Mouse (Mus musculus) hematopoietic multipotent progenitor cell, adult 10-12 weeks (in vitro differentiated cells): ENCODE results near the gene Gpsm3. TPM values are rescaled to one million over a fixed set of nuclear protein-coding genes. Genes with fewer than 3 reads are reported as not detected.

ENCODE experiments used
- polyA plus RNA-seq: library from polyadenylated mRNA; stranded (reverse); fragments of >175 nt; gene quantifications from 2 replicates; pipeline ENCODE4 v1.2.3, GENCODE M21; 2012; ENCODE audit warnings: low replicate concordance

The Gpsm3 gene
- polyA plus RNA-seq: 701 and 1,475 TPM in 2 replicates

GRCm38 (mm10) chr17:34589681-34590101 lies at the start of gene Gpsm3:
Gene Gpsm3, plus strand, starts transcription at chr17:34589806.

DNA sequence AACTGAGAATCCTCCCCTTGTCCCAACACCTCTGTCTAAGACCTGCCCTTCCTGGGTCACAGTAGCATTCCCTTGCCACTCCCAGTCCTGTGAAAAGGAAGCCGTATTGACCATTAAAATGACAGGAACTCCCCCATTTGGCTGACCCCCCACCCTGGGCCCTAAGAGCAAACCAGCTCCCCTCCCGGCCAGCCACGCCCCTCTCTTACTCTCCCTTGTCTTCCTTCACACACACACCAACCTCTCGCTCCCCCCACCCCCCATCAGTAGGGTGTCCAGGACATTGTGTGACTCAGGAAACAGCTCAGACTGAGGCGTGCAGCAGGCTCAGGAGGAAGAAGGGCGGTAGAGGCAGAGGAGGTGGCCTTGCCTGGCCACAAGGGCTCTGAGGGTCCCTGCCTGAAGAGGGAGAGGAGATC lies 25.6 kb upstream of the Gpsm3 start, which contains the start of gene Notch4:
Gene Notch4 (plus strand): TSS at position 266 of the 419 bp plus-strand sequence.

DNA sequence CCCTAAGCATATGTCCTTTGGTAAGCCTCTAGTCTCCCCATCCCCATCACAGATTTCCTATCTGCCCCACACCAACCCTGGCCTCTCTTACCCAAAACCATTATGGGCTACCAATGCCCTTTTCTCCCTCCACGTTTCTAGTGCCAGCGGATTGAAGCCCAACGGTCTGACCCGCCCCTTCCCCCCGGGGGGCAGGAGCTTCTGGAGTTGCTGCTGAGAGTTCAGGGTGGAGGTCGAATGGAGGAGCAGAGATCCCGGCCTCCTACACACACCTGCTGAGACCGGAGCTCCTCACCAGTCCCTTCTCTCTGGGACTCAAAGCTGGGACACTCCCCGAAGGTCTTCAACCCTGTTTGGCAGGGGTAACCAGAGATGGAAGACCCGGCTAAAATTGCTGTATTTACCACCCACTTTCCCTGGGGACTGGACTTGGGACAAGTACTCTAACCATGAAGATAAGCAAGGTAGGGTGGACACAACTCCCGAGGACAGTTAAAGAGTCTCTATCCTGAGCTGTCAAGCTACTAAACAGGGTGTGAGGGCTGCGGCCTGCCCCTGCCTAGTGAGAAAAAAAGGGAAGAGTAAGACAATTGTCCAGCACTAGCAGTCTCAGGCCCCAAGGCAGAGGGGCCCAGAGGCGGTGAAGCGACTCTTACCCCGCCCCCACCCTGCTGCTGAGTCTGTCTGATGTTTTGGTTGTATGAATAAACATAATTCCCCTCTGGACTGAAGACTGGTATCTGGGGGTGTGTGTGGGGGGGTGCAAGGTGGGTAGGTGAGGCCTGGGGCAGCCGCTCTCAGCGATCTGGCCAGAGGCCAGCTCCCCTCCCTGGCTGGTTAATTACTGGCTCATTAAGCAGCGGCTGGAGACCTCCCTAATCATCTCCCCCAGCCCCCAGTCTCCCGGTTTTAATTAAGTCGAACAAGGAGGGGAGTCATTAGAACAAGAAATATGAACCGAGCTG lies 1.7 kb downstream of the Gpsm3 start, which contains the start of gene Pbx2:
Gene Pbx2 (plus strand): TSS at position 238 of the 965 bp plus-strand sequence.

DNA sequence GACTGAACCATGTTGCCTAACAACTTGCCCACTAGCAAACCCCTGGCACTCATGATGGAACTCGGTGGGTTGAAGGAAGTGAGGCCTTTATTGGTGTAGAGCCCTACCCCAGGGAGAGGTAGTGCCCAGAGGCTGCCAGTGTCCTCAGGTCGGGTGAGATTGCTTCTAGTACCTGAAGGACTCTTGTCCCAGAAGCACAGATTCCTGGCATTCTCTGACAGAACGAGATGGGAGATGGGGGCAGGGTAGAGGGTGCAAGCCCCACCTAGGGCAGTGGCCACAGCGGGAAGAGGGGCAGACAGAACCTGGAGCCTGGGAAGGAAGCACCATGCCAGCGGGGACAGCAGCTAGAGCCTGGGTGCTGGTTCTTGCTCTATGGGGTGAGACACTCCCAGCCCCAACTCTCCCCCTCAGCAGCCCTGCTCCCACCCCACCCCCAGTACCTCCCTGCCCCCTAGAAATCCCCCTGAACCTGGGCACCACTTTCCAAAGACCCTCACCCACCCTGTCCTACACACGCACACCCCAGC lies 8.0 kb downstream of the Gpsm3 start, which contains the start of gene Ager:
Gene Ager (plus strand): TSS at position 297 of the 530 bp plus-strand sequence.

GRCm38 (mm10) chr17:34603375-34604060 lies 13.9 kb downstream of the Gpsm3 start, which contains the start of gene Rnf5:
Gene Rnf5, minus strand, starts transcription at chr17:34603690.

DNA sequence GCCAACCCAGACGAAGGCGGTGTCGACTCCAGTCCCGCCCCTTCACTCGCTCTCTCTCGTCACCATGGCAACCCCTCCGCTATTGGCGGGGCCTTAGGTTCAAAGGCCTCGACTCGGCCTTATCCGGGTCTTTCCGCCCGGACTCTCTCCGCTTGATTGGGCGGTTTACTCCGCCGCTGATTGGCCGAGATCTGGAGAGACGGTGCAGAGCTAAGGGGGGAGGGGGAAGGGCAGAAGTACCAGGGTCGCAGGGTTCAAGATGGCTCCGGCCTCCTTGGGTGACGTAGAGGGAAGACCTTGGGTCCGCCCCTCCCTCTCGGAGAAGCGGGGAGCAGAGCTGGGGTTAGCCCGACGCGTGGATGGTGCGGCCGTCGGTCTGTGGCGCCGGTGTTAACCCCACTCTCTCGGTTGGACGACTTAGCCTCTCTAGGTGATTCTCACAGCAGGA lies 14.5 kb downstream of the Gpsm3 start, which contains the start of gene Agpat1:
Gene Agpat1 (plus strand): TSS at position 202 of the 448 bp plus-strand sequence.

GRCm38 (mm10) chr17:34615871-34616270 lies 26.3 kb downstream of the Gpsm3 start, which contains the start of gene Egfl8:
Gene Egfl8, minus strand, starts transcription at chr17:34615971.

DNA sequence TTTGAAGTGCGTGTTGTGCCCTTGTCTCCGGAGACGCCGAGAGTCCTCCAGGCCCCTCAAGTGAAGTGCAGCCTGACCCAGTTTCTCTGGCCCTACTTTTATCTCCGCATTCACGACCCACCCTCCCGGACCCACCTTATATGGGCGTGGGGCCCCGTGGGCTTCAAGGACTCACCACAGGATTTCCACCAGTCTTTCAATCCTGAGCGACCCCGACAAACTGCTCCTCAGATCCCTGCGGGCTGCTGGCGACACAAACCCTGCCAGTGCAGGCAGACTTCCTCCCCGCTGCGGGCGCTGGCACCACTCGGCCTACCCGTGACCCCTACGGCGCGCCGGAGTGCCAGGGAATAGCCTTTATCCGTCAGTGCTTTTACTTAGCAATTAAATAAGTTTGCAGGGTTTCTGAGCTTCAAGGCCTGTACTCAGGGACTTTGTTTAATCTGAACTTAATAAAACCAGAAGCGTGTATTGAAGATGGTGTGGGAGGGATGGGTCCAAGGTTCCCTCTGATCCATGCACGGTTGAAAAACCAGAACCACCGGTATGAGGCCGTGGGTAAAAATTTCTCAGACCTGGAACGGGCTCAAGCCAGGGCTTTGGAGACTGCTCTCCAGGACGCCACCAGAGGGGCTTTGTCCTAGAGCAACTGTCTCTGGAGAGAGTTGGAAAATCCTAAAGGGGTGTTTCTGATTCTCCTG lies 38.5 kb downstream of the Gpsm3 start, which contains the start of gene Ppt2:
Gene Ppt2 (minus strand): TSS at position 568 of the 701 bp plus-strand sequence.

GRCm38 (mm10) chr17:34629221-34629751 lies 39.7 kb downstream of the Gpsm3 start, which contains the start of gene Prrt1:
Gene Prrt1, plus strand, starts transcription at chr17:34629533.

Other genes with a start within 250 kb of the Gpsm3 start
- 1.8 and 2.0 TPM in 2 replicates for gene Btnl2, start 235.0 kb upstream of the Gpsm3 start, polyA plus RNA-seq
- not detected in 2 replicates for gene Btnl1, start 212.7 kb upstream of the Gpsm3 start, polyA plus RNA-seq
- 0.70 and 1.7 TPM in 2 replicates for gene BC051142, start 191.0 kb upstream of the Gpsm3 start, polyA plus RNA-seq
- 0.16 and 0.49 TPM in 2 replicates for gene Btnl4, start 112.5 kb upstream of the Gpsm3 start, polyA plus RNA-seq
- gene Btnl6, start 72.5 kb upstream of the Gpsm3 start, polyA plus RNA-seq: not detected in 2 replicates
- 7.8 and 33.6 TPM in 2 replicates for gene Notch4, start 25.5 kb upstream of the Gpsm3 start, polyA plus RNA-seq
- gene Pbx2, start 1.5 kb downstream of the Gpsm3 start, polyA plus RNA-seq: 129 and 229 TPM in 2 replicates
- 6.8 and 13.6 TPM in 2 replicates for gene Ager, start 8.1 kb downstream of the Gpsm3 start, polyA plus RNA-seq
- 44.1 and 76.3 TPM in 2 replicates for gene Rnf5, start 13.9 kb downstream of the Gpsm3 start, polyA plus RNA-seq
- gene Agpat1, start 14.5 kb downstream of the Gpsm3 start, polyA plus RNA-seq: 143 and 230 TPM in 2 replicates
- gene Egfl8, start 26.2 kb downstream of the Gpsm3 start, polyA plus RNA-seq: 1.2 and 1.3 TPM in 2 replicates
- 77.8 and 82.6 TPM in 2 replicates for gene Ppt2, start 38.7 kb downstream of the Gpsm3 start, polyA plus RNA-seq
- 13.3 and 35.6 TPM in 2 replicates for gene Prrt1, start 39.7 kb downstream of the Gpsm3 start, polyA plus RNA-seq
- gene Fkbpl, start 55.0 kb downstream of the Gpsm3 start, polyA plus RNA-seq: 3.7 and 4.4 TPM in 2 replicates
- gene Atf6b, start 57.3 kb downstream of the Gpsm3 start, polyA plus RNA-seq: 177 and 309 TPM in 2 replicates
- gene Tnxb, start 80.7 kb downstream of the Gpsm3 start, polyA plus RNA-seq: 0.28 and 0.68 TPM in 2 replicates
- gene C4b, start 154.1 kb downstream of the Gpsm3 start, polyA plus RNA-seq: 1.6 and 2.8 TPM in 2 replicates
- 0.26 and 0.85 TPM in 2 replicates for gene Cyp21a1, start 214.8 kb downstream of the Gpsm3 start, polyA plus RNA-seq
- 35.1 and 41.2 TPM in 2 replicates for gene Stk19, start 247.1 kb downstream of the Gpsm3 start, polyA plus RNA-seq
- 64.7 and 107 TPM in 2 replicates for gene Dxo, start 247.2 kb downstream of the Gpsm3 start, polyA plus RNA-seq